Mouse (Mus musculus): ENCODE measurements around the gene Rnf41.

Gene Rnf41

DNA sequence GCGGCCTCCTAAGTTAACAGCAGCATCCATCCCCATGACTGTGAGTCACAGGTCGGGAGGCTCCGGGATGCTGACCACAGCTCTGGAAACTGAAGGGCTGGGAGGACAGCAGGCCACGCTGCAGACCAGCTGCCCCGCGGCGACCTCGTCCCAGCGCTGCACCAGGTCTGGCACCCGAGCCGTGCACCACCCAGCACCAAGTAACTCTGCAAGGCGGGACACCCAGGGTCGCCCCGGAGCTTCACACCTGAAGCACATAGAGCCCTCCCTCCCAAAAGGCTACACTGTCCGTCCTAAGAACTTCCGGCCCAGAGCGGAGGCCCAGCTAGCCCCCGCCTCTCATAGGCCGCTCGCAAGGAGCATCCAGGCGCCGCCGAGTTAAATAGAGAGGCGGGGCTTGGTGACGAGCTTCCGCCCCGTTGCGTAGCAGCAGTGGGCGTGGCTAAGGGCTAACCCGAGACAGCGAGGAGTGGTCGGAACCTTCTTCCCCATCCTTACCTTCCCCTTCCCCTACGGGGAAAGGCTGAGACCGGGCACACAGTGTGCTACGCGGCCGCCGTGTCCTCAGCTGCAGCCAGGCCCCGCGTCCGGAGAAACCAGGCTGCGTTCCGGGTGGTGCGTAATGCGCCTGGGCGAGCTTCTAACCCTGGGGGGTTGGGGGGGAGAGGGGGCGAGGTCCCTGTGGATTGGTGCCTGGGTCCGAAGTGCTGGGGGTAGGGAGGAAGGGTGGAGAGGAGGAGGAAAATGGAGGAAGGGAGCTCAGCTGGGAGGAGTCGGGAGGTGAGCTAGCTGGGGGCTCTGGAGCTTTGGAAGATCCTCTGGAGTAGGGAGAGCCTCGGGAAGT, at the start of gene Rnf41, which contains the start of gene Nabp2:
Rnf41 (plus strand) TSS at position 447 of the 844 bp plus-strand sequence.
Nabp2 (minus strand) TSS at position 282 of the 844 bp plus-strand sequence.
- DNase-seq = peak; percentile 95

DNA sequence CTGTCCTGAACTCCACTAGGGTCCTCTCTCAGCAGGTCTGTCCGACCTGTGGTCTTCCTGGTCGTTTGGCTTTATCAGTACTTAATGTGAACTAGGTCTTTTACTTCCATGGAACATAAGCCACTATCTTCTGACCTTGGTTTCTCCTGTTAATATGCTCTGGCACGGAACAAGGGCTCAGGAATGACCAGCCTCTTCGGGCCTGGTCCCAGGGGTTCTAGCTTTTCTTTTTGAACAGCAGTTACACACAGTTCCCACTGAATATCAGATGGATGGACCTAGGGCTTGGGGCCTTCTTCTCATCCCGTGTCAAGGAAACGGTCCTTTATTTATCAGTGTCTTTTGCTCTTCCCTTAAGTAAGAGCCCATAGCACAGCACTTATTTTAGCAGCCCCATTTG, 49.6 kb upstream of the Rnf41 start:
- no peak for DNase-seq

DNA sequence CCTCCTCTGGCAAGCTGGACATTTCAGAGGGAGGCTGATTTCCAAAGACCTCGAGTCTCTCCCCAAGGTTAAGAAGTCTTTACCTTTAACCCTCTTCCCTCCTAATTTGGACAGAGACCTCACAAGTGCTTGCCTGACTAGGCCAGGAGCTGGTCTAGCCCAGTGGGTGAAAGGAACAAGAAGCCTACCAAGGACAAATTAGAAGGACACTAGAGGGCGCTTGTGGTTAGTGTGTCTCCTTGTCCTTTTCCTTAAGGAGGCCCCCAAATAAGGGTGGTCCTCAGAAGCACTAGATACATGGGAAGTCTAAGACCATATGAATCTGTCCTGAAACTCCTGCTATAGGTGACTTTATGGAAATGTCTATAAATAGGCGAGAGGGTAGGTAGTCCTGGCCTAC, 48.9 kb upstream of the Rnf41 start:
- no peak for DNase-seq

DNA sequence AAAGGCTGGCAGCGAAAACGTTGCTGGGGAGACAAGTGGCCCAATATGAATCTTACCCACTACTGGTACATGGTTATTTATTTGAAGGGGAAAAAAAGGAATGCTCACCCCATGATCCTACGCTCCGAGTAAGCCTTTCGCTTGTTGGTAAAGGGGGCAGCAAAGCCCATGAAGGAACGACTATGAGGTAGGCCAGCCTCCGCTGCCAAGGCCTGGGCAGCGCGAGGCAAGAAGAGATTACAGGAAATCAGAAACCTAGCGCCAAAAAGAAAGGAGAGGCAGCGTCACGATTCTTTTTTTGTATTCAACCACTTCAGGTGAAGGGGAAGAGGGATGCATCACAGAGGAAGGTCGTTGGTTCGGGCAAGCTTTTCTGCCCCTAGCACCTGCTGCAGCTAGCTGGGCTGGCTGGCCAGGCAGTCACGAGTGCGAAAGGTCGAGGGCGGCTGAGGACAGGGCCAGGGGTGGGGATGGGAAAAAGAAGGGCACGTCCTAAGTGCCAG, 43.5 kb upstream of the Rnf41 start:
- DNase-seq = no peak

DNA sequence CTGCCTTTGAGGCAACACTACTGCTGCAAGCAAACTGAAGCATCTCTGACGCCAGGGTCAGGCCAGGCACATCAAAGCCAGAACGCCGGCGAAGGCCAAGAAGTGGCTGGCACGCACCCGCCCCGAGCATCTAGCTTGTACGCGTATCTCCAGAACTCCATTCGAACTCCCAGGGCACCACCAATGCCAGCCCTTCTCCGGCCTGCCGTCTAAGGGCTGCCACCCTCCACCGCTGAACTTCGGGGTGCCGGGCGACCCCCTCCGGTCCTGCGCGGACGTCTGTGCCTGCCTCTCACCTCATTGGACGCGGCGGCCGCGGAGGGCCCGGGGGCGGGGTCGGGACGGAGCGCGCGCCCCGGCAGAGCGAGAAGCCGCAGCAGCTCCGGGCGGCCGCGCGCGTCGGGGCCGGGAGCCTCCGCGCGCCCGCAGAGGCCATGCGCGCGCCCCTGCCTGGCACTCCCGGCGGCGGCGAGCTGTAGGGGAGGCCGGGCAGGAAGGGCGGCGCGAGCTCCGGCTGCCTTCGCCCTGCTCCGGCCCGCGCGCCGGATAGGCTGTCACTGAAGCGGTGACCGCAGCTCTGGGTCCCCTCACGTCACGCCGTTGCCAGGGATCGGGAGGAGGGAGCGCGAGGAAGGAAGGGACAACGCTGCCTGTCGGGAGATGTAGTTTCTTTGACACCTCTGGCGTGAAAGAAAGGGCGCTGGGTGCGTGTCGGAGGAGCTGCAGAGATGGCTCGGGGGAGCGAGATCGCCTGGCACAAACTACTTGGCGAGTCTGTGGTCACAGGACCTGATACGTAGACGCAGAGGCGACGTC, 42.8 kb upstream of the Rnf41 start, which contains the start of gene Coq10a:
Coq10a (minus strand) TSS at position 596 of the 816 bp plus-strand sequence.
- peak; percentile 88 for DNase-seq

DNA sequence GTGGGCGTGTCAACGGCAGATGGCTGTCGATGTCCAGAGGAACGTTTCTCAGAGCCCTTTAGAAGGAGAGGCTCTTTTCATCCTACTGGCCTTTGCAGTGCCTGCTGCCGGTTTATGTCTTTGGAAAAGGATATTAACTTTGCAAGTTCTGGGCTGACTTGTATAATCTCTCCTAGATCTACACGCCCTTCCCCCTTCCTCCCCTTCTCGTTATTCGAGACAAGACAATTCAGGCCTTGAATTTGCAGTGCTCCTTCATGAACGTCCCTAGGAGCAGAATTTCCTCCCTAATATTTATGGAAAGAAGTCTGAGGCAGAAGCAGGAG, 42.3 kb upstream of the Rnf41 start:
- DNase-seq = no peak

DNA sequence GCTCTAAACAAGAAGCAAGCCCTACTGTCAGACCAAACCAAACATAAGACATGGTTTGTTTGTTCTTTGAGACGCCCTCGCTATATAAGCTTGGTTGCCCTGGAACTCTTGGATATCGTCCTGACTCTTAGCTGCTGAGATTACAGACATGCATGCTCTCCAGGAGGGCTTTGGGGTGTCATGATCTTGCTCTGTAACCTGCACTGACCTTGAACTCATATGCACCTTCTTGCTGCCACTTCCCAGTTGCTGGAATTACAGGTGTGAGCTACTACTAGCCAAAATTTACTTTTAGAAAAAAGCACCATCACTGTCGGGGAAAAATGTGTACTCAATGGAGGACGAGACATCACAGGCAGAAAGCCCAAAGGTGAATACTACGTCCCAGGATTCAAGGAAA, 41.9 kb upstream of the Rnf41 start:
- no peak for DNase-seq

DNA sequence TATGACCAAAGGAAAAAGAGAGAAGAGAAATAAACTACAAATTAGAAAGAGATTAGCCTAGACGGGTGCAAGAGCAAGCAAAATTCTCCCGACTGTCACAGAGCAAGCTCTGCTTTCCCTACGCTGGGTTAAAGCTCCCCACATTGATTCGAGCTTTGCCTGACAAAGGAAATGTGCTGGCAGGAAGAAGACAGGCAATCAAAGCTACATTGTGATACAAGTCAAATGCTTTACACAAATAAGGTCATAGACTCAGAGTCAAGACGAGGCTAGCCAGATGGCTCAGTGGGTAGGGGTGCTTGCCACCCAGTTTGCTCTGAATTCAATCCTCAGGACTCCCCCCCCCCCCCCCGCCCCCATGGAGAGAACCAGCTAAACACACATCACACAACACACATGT, 41.4 kb upstream of the Rnf41 start:
- no peak for DNase-seq

DNA sequence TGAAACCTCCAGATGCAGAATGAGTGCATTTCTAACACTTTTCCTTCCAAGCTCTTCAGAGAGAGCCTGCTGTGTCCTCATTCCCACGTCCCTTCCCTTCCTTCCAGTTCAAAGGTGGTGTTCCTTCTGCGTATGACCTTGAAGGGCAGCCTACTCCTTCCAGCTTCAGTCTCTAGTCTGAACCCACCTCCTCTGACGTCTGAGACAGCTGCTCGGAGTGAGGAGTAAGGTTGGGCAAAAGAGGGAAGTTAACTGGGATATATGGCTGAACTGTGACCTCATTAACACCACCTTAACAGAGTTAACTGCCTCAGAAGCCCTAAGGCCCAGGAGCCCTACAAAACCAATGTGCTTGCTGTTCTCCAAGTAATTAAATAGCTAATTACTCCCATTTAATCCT, 40.9 kb upstream of the Rnf41 start:
- no peak for DNase-seq

DNA sequence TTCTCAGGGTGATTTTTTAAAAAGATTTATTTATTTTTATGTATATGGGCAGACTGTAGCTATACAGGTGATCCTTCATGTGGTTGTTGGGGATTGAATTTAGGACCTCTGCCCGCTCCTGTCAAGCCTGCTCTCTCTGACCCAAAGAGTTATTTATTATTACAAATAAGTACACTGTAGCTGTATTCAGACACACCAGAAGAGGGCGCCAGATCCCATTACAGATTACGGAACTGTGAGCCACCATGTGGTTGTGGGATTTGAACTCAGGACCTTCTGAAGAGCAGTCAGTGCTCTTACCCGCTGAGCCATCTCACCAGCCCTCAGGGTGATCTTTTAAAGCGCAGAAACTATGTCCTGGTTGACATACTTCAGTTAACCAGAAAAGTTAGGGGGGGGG, 39.3 kb upstream of the Rnf41 start:
- DNase-seq = no peak

DNA sequence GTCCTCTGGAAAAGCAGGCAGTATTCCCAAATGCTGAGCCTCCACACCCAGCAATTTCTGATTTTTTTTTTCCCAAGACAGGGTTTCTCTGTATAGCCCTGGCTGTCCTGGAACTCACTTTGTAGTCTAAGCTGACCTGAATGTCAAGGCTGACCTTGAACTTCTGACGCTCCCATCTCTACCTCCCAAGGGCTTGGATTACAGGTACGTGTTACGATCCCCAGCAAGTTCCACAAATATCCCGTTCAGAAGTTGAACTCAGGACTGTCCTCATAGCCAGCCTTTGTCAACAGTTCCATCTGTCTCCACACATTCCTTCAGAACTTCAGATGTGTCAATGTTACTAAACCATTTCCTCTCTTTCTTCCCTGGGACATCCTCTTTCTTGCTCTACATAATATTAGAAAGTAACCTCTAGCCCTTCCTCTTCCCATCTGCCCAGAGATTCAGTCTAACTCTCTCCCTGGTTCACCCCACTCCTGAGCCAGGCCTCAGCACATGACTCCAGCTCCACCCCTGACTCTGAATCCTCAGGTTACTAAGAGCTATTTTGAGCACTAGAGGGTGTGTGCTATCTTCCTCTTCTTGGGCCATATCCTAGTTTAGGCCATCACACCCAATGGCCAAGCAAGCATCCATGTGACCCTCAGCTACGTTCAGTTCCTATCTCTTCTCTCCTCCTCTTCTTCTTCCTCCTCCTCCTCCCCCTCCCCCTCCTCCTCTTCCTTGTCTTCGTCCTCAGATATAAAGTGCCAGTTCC, 38.3 kb upstream of the Rnf41 start:
- DNase-seq = no peak

DNA sequence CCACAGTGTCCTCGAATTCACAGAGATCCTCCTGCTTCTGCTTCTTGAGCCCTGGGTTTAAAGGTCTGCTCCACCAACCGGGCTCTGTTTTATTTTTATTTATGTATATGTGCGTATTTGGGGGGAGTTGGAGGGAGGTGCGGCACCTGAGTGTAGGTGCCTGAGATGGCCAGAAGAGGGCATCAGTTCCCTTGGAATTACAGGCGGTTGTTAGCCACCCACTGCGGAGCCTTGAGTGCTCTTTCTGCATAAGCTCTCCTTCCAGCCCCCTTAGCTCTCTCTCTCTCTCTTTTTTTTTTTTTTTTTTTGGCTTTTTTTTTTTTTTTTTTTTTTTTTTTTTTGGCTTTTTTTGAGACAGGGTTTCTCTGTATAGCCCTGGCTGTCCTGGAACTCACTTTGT, 37.1 kb upstream of the Rnf41 start:
- DNase-seq = no peak

DNA sequence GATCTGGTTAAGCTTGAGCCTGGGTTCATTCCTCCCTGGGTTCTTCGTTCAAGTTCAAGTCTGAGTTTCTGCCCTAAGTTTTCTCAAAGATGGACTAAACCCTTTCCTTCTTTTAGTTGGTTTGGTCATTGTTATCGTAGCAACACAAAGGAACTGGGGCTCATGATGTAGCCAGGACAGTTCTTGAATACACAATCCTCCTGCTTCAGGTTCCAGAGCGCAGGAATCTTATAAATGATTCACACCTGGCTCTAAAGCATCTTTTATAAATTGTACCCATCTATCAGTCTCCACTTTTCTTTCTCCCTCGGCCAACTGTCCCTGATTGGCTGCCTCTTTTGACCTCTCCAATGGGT, 35.4 kb upstream of the Rnf41 start:
- DNase-seq = no peak

DNA sequence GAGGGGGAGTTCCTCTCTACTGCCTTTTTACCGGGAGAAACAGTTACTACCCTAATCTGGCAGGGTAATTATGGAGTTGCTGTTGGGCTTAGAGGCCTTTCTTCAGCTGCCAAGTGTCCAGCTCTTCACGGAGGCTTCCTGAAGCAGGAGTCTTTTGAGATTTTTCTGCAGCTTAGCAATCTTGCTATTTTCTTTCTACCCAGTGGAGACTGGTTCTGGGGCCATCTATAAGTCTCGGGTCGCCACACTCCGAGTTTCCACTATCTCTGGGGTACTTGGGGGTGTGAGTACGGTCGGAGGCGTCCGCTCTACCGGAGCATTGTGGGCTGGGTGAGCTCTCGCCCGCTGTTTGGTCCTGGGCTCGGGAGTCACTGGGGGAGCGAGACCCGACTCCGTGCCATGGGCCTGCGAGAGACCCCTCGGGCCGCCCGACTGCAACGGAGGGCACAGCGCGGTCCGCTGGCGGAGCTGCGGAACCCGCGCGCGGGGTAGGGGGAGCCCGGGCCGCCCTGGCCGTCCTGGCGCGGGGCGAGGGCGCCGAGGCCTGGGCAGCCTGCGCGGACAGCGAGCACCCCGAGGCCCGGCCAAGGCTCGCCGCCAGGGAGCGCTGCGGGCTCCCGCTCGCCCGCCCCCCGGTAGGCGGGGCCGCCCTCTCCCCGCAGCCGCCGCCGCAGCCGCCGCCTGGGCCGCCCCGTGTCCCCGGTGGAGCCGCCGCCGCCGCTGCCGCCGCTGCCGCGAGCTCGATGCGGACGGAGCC, 34.8 kb upstream of the Rnf41 start, which contains the start of gene Ankrd52:
Ankrd52 (plus strand) TSS at position 661 of the 757 bp plus-strand sequence.
- peak; percentile 82 for DNase-seq

DNA sequence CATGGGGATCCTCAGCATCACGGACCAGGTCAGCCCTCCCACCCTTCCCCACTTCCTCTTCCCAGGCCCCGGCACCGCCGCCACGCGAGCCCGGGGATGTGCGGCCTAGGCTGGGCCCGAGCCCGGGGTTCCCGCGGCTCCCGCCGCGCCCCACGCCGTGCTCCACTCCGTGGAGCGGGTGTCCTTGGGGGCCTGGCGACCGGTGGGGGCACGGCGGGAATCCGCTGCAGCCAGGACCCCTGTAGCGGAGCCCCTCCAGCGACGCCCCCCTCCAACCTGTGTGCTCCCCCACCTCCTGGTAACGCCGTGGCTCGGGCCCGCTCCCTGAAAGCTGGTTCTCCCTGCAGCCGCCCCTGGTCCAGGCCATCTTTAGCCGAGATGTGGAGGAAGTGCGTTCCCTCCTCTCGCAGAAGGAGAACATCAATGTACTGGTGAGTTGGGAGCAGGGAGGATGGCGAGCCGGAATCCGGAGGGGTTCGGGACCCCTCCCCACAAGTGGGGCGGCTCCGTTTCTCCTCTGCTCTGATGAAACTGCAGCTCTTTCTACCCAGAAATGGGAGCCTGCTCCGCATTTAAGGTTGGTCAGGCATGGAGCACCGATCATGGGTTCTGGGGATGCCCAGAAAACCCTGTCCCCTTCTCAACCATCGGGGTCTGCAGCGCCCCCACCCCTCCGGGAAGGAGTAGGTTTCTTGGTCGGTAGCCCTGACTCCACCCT, 34.1 kb upstream of the Rnf41 start:
- peak; percentile 52 for DNase-seq

DNA sequence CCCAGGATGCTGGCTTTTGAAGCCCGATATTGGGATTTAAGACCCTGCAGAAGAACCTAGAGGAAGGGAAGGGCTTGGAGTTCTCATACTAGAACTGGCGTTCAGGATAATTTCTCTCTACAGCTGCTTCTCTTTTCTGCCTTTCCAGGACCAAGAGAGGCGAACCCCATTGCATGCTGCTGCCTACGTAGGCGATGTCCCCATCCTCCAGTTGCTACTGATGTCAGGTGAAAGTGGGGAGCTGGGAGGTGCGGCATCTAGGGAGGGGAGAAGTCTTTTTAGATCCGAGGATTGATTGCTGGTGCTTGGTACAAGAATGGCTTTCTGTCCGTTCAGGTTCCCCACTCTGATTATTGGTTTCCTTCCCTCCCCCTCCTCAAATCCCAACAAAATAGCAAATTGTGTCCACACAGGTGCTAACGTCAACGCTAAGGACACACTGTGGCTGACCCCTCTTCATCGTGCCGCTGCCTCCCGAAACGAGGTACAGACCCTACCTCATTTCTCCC, 33.5 kb upstream of the Rnf41 start:
- DNase-seq = no peak

DNA sequence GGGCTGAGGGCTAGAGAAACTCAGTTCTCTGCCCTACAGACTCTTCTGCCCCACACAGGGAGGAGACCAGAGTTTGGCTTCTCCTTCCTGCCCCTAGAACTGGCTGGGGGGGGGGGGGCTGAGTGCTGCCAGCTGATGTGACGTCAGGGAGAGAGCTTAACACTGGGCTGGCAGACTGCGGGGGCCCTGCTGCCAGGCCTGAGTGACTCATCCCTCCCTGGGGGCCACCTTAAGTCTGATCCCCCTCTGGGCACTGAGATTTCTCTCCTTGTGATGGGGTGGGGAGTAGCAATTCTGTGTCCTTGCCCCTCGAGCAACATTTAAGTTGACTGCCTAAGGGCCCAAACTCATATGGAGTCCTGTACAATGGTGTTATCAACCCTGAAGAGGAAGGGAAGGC, 33.0 kb upstream of the Rnf41 start:
- no peak for DNase-seq

DNA sequence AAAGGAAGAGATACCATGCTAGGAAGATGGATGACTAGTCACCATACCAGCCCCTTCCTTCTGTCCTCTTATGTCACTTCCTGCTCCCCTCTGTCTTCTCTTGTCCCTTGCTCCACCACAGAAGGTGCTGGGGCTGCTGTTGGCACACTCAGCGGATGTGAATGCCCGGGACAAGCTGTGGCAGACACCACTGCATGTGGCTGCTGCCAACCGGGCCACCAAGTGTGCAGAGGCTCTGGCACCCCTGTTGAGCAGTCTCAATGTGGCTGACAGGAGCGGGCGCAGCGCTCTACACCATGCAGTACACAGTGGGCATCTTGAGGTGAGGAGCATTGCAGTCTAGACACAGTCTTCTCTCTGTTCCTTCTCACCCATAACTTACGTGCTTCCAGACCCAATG, 32.2 kb upstream of the Rnf41 start:
- no peak for DNase-seq

DNA sequence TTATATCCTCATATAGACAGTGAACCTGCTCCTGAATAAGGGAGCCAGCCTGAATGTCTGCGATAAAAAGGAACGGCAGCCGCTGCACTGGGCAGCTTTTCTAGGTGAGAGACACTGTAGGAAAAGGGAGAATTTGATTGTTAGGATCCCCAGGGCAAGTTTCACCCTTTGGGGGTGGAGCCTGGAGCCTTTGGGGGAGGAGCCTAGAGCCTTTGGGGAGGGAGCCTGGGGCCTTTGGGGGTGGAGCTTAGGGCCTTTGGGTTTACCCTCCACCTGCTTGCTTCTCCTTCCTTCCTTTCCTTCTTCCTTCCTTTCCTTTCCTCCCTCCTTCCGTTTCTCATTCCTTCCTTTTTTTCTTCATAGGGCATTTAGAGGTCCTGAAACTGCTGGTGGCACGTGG, 30.9 kb upstream of the Rnf41 start:
- no peak for DNase-seq

DNA sequence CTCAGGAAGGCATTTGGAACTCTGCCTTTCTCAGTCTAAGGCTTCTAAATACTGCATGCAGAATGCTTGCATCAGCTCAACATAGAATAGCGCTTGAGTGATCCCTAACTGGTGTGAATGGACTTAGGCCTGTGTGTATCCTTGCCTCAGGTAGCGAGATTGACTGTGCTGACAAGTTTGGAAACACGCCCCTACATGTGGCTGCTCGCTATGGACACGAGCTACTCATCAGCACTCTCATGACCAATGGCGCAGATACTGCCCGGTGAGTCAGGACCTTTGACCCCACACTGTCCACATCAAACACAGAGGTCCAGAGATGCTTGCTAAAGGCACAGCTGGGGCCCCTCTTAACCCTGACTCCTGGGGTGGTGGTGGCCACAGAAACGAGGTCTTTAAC, 29.0 kb upstream of the Rnf41 start:
- DNase-seq = no peak

DNA sequence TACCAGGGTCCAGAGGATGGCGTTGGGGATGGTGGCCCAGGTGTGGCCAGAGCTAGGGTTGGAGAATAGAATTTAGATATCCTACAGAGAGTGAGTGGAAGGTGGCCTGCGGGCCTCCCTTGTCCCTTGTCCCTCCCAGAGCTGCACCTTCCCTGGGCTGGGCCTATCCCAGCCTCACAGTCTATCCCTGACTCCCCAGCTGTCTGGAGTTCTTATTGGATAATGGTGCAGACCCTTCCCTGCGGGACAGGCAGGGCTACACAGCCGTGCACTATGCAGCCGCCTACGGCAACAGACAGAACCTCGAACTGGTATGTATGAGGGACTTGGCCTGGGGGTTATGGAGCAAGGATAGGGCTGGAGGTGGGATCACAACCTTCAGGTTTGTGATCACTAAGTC, 25.6 kb upstream of the Rnf41 start:
- DNase-seq = no peak

DNA sequence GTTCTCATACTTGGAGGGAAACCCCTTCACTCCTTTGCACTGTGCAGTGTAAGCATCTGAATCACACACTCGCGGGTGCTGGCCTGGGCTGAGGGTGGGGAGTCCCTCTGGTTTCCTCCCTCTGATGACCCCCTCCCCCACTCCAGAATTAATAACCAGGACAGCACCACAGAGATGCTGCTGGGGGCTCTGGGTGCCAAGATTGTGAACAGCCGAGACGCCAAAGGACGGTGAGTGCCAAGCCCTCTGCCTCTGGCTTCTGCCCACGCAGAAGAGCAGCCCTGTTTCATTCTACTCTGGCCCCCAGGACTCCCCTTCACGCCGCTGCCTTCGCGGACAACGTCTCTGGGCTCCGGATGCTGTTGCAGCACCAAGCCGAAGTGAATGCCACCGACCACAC, 22.5 kb upstream of the Rnf41 start:
- no peak for DNase-seq

All from right cerebral cortex, postnatal 14 days (tissue).